20 mouse cellular contexts compared by ENCODE assay signal in the genomic region with DNA sequence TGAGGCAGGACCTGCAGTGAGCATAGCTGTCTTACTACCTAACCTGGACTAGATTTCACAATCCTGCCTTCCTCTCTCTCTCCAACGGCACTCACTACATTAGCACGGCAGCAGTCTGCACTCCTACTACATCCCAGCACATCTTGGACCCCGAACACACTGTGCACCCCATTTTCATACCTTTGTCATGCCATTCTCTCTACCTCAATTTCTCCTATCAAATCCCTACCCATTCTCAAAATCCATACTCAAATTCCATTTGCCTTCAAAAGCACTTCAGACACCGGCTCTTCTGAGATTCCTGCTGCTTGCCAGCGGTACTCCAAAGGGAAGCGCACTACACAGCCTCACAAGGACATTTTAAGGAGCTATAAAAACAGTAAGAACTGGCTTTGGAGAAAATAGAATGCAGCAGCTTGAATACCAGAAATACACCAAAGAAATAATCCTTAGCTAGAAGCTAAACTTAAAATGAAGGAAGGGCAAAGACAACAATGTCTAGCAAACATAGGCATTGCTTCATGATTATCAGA. TPM values are rescaled to one million over a fixed set of nuclear protein-coding genes. Genes with fewer than 3 reads are reported as not detected.
A peak's percentile ranks its signal among the peaks of the same experiment; 100 is the strongest.
DNase-seq lines count a peak whose midpoint lies in the region; ATAC-seq lines count a peak whose summit lies in the region.
"Had no signal": no experiment of that assay in that cellular context is flagged by ENCODE, and none has a peak within 500 bp of the region (broad histone marks: within the 10 kb centered on the region; RNA-seq: fewer than 3 reads in every experiment).

No protein-coding gene starts in this region.

- no peaks in the 10 kb centered on the region for H3K9me3 ChIP-seq in limb, embryonic 11.5 days (ENCODE audit: control insufficient read depth, low read length)
- no peaks in the 10 kb centered on the region for H3K9me3 ChIP-seq in limb, embryonic 10.5 days (replicated peaks)
- no peaks in the 10 kb centered on the region for H3K9me3 ChIP-seq in forebrain, embryonic 16.5 days (ENCODE audit: control insufficient read depth, low read length)
- H3K9me3 ChIP-seq: embryonic facial prominence, embryonic 13.5 days; heart, embryonic 15.5 days; liver, embryonic 13.5 days; midbrain, embryonic 10.5 days; neural tube, embryonic 13.5 days had no signal

- no peak for ATAC-seq in limb, embryonic 11.5 days (ENCODE audit: insufficient number of reproducible peaks, low FRiP score, low TSS enrichment, low read depth)
- ATAC-seq in forebrain, embryonic 16.5 days: no peak

- no peak overlapping the region for H3K9ac ChIP-seq in limb, embryonic 11.5 days (ENCODE audit: low read length)
- H3K9ac ChIP-seq in forebrain, embryonic 16.5 days (replicated peaks; ENCODE audit: low read depth, low read length): no peak overlapping the region
- H3K9ac ChIP-seq: embryonic facial prominence, embryonic 13.5 days; heart, embryonic 15.5 days; liver, embryonic 13.5 days; neural tube, embryonic 13.5 days had no signal

- H3K27me3 ChIP-seq in limb, embryonic 11.5 days (ENCODE audit: control insufficient read depth, insufficient read depth, low read length): no peaks in the 10 kb centered on the region
- H3K27me3 ChIP-seq in limb, embryonic 10.5 days (ENCODE audit: low read depth, poor library complexity, severe bottlenecking): no peaks in the 10 kb centered on the region
- H3K27me3 ChIP-seq in forebrain, embryonic 16.5 days (replicated peaks; ENCODE audit: control insufficient read depth, insufficient read depth, low read length): no peaks in the 10 kb centered on the region
- H3K27me3 ChIP-seq: CH12.LX; embryonic facial prominence, embryonic 13.5 days; heart, embryonic 15.5 days; liver, embryonic 13.5 days; neural tube, embryonic 13.5 days had no signal

- H3K4me1 ChIP-seq in limb, embryonic 11.5 days (ENCODE audit: control insufficient read depth, insufficient read depth, low read length): peaks cover 4% of the 10 kb centered on the region; the same call in 1 of the 2 replicates
- 0 out of 2 replicates have a peak, but pooled peaks cover 8% of the 10 kb centered on the region for H3K4me1 ChIP-seq in limb, embryonic 10.5 days
- H3K4me1 ChIP-seq in forebrain, embryonic 16.5 days (replicated peaks; ENCODE audit: control insufficient read depth, insufficient read depth, low read length): peaks cover 27% of the 10 kb centered on the region

- H3K4me2 ChIP-seq in limb, embryonic 11.5 days (ENCODE audit: low read depth, severe bottlenecking): no peak overlapping the region
- H3K4me2 ChIP-seq in forebrain, embryonic 16.5 days (ENCODE audit: low read length): no peak overlapping the region
- H3K4me2 ChIP-seq: embryonic facial prominence, embryonic 13.5 days; heart, embryonic 15.5 days; liver, embryonic 13.5 days; neural tube, embryonic 13.5 days had no signal

- WGBS in limb, embryonic 11.5 days: 76% methylated on average over 6 of the region's 6 CpGs
- WGBS in limb, embryonic 10.5 days: 83% methylated on average over 6 of the region's 6 CpGs
- WGBS in forebrain, embryonic 16.5 days: 70% methylated on average over 6 of the region's 6 CpGs

- H3K36me3 ChIP-seq in limb, embryonic 11.5 days (ENCODE audit: control insufficient read depth, insufficient read depth, low read length): no peaks in the 10 kb centered on the region
- no peaks in the 10 kb centered on the region for H3K36me3 ChIP-seq in limb, embryonic 10.5 days
- no peaks in the 10 kb centered on the region for H3K36me3 ChIP-seq in forebrain, embryonic 16.5 days (ENCODE audit: control insufficient read depth, insufficient read depth)
- H3K36me3 ChIP-seq: embryonic facial prominence, embryonic 13.5 days; heart, embryonic 15.5 days; liver, embryonic 13.5 days; midbrain, embryonic 10.5 days; neural tube, embryonic 13.5 days had no signal

- peak; percentile 21 for DNase-seq in adrenal gland, postnatal 14 days
- no peak for DNase-seq in adrenal gland, postnatal 10 days
- DNase-seq in limb, embryonic 11.5 days (ENCODE audit: low spot score): peak; percentile 15
- DNase-seq in limb, embryonic 10.5 days (ENCODE audit: low spot score): no peak
- peak; percentile 47 for DNase-seq in lung, postnatal 14 days
- no peak for DNase-seq in right cerebral cortex, postnatal 14 days
- DNase-seq in urinary bladder, postnatal 36 days (ENCODE audit: low spot score in 2 of 2): no peak
- DNase-seq: adrenal gland, adult 8-10 months; cerebellum, adult 2 months; left cerebral cortex, postnatal 4 days; liver, embryonic 13.5 days; right cerebral cortex, postnatal 25 days; thymus, postnatal 14 days had no signal

- no peak overlapping the region for H3K27ac ChIP-seq in limb, embryonic 11.5 days (replicated peaks; ENCODE audit: low read depth, low read length)
- no peak overlapping the region for H3K27ac ChIP-seq in limb, embryonic 10.5 days
- H3K27ac ChIP-seq in forebrain, embryonic 16.5 days (ENCODE audit: low read length): no peak overlapping the region
- H3K27ac ChIP-seq: embryonic facial prominence, embryonic 13.5 days; heart, embryonic 15.5 days; liver, embryonic 13.5 days; midbrain, embryonic 10.5 days; neural tube, embryonic 13.5 days; stomach, postnatal 0 days had no signal

- no peak overlapping the region for H3K4me3 ChIP-seq in limb, embryonic 11.5 days (ENCODE audit: low read depth, low read length)
- no peak overlapping the region for H3K4me3 ChIP-seq in limb, embryonic 10.5 days
- no peak overlapping the region for H3K4me3 ChIP-seq in forebrain, embryonic 16.5 days (replicated peaks; ENCODE audit: low read length)
- H3K4me3 ChIP-seq: embryonic facial prominence, embryonic 13.5 days; heart, embryonic 15.5 days; liver, embryonic 13.5 days; midbrain, embryonic 10.5 days; neural tube, embryonic 13.5 days had no signal

RNA-seq across cellular contexts. Expression of gene Hs2st1, which starts 28.0 kb away (rescaled TPM):
- 16.1 and 18.3 TPM in 2 replicates for total RNA-seq in adrenal gland, postnatal 14 days (2021)
- 10 to 100 TPM; 19.2 to 19.5 TPM for total RNA-seq in adrenal gland, postnatal 10 days (2021)
- polyA plus RNA-seq in limb, embryonic 11.5 days (2014; fragmentation: Nextera tagmentation; extraction: Ambion mirVana): 14.1 and 14.8 TPM in 2 replicates
- polyA plus RNA-seq in limb, embryonic 10.5 days (2016; fragmentation: Nextera tagmentation; extraction: Ambion mirVana): 11.4 and 13.0 TPM in 2 replicates
- 16.3 and 17.7 TPM in 2 replicates for polyA plus RNA-seq in forebrain, embryonic 16.5 days (2015; fragmentation: Nextera tagmentation; extraction: Ambion mirVana)

RNA-seq across cellular contexts. Expression of gene Selenof, which starts 28.1 kb away (rescaled TPM):
- total RNA-seq in adrenal gland, postnatal 14 days (2021): 256 and 261 TPM in 2 replicates
- total RNA-seq in adrenal gland, postnatal 10 days (2021): 100 to 1,000 TPM; 283 to 295 TPM
- 368 and 386 TPM in 2 replicates for polyA plus RNA-seq in limb, embryonic 11.5 days (2014; fragmentation: Nextera tagmentation; extraction: Ambion mirVana)
- polyA plus RNA-seq in limb, embryonic 10.5 days (2016; fragmentation: Nextera tagmentation; extraction: Ambion mirVana): 461 and 480 TPM in 2 replicates
- 538 and 568 TPM in 2 replicates for polyA plus RNA-seq in forebrain, embryonic 16.5 days (2015; fragmentation: Nextera tagmentation; extraction: Ambion mirVana)

Comparison
In these comparisons a context has a peak if more than half of its experiments do, and no peak if none do; other contexts are left out.
1. DNase-seq: peak in adrenal gland, postnatal 14 days (single experiment), limb, embryonic 11.5 days (single experiment) and lung, postnatal 14 days (single experiment); none in adrenal gland, postnatal 10 days (single experiment), limb, embryonic 10.5 days (single experiment), right cerebral cortex, postnatal 14 days (single experiment) and urinary bladder, postnatal 36 days (0 of 2).